Mouse (Mus musculus): ENCODE measurements around the gene Clybl.
A peak's percentile ranks its signal among the peaks of the same experiment; 100 is the strongest.

Gene Clybl

GRCm38 (mm10) chr14:122200247-122200885, 18.9 kb downstream of the Clybl start:
- no peak for DNase-seq

- no peak for DNase-seq
Measured at GRCm38 (mm10) chr14:122209177-122209576, 27.7 kb downstream of the Clybl start.

GRCm38 (mm10) chr14:122213590-122213989, 32.1 kb downstream of the Clybl start:
- DNase-seq: no peak

GRCm38 (mm10) chr14:122214126-122214525, 32.6 kb downstream of the Clybl start:
- DNase-seq: no peak

GRCm38 (mm10) chr14:122217221-122217620, 35.7 kb downstream of the Clybl start:
- DNase-seq: no peak

- no peak for DNase-seq
Measured at GRCm38 (mm10) chr14:122222934-122223374, 41.5 kb downstream of the Clybl start.

GRCm38 (mm10) chr14:122223461-122224102, 42.1 kb downstream of the Clybl start:
- peak; percentile 76 for DNase-seq

- no peak for DNase-seq
Measured at GRCm38 (mm10) chr14:122224103-122224494, 42.6 kb downstream of the Clybl start.

GRCm38 (mm10) chr14:122224501-122224928, 43.0 kb downstream of the Clybl start:
- DNase-seq: no peak

GRCm38 (mm10) chr14:122225479-122226132, 44.1 kb downstream of the Clybl start:
- no peak for DNase-seq

GRCm38 (mm10) chr14:122226133-122226515, 44.6 kb downstream of the Clybl start:
- no peak for DNase-seq

- no peak for DNase-seq
Measured at GRCm38 (mm10) chr14:122226666-122227453, 45.4 kb downstream of the Clybl start.

- DNase-seq: no peak
Measured at GRCm38 (mm10) chr14:122227454-122227951, 46.0 kb downstream of the Clybl start.

GRCm38 (mm10) chr14:122228816-122229551, 47.5 kb downstream of the Clybl start:
- DNase-seq: no peak

- no peak for DNase-seq
Measured at GRCm38 (mm10) chr14:122229988-122230387, 48.5 kb downstream of the Clybl start.

GRCm38 (mm10) chr14:122230621-122231025, 49.1 kb downstream of the Clybl start:
- no peak for DNase-seq

- DNase-seq: no peak
Measured at GRCm38 (mm10) chr14:122231073-122231472, 49.6 kb downstream of the Clybl start.

- no peak for DNase-seq
Measured at GRCm38 (mm10) chr14:122233212-122233714, 51.8 kb downstream of the Clybl start.

- no peak for DNase-seq
Measured at GRCm38 (mm10) chr14:122243874-122244273, 62.4 kb downstream of the Clybl start.

- DNase-seq: no peak
Measured at GRCm38 (mm10) chr14:122246919-122247859, 65.7 kb downstream of the Clybl start.

GRCm38 (mm10) chr14:122249123-122249522, 67.6 kb downstream of the Clybl start:
- peak; percentile 76 for DNase-seq
